Mouse (Mus musculus) forebrain, embryonic 16.5 days (tissue): Measurements from ENCODE around the gene Rps21. TPM values are rescaled to one million over a fixed set of nuclear protein-coding genes. Genes with fewer than 3 reads are reported as not detected.

Experiments used
- ATAC-seq: fragments of 200-750 bp; cut with Nextera tagmentation; 2 replicates; pipeline ENCODE4 v1.8.0; 2017; ENCODE audit warnings: mild to moderate bottlenecking, moderate library complexity
- H3K27ac ChIP-seq: fragments of 300-500 bp; sonication (generic); 2 replicates; pipeline ENCODE4 v1.5.1; 2014; ENCODE audit warnings: low read length, control low read depth
- H3K27me3 ChIP-seq: fragments of 300-500 bp; sonication (generic); replicated peaks from 2 replicates; pipeline ENCODE4 v1.6.1; 2014; ENCODE audit warnings: low read length; ENCODE audit not compliant: control insufficient read depth, insufficient read depth
- H3K36me3 ChIP-seq: fragments of 300-500 bp; sonication (generic); 2 replicates; pipeline ENCODE4 v1.6.1; 2014; ENCODE audit not compliant: control insufficient read depth, insufficient read depth
- H3K4me1 ChIP-seq: fragments of 300-500 bp; sonication (generic); replicated peaks from 2 replicates; pipeline ENCODE4 v1.6.1; 2014; ENCODE audit warnings: low read length; ENCODE audit not compliant: control insufficient read depth, insufficient read depth
- H3K4me2 ChIP-seq: fragments of 300-500 bp; sonication (generic); 2 replicates; pipeline ENCODE4 v1.6.1; 2014; ENCODE audit warnings: mild to moderate bottlenecking, low read length, control low read depth
- H3K4me3 ChIP-seq: fragments of 300-500 bp; sonication (generic); replicated peaks from 2 replicates; pipeline ENCODE4 v1.5.1; 2014; ENCODE audit warnings: mild to moderate bottlenecking, low read length, control low read depth
- H3K9ac ChIP-seq: fragments of 300-500 bp; sonication (generic); replicated peaks from 2 replicates; pipeline ENCODE4 v1.6.1; 2014; ENCODE audit warnings: low read depth, low read length, control low read depth
- H3K9me3 ChIP-seq: fragments of 300-500 bp; sonication (generic); 2 replicates; pipeline ENCODE4 v1.6.1; 2016; ENCODE audit warnings: low read length; ENCODE audit not compliant: control insufficient read depth
- WGBS: fragments of 180-500 bp; shearing (Covaris S2); extraction: QIAGEN DNeasy Blood & Tissue Kit; methylation state at CpG from one replicate; pipeline ENCODE4 v1.1.7; 2014; 5-methylcytosine and 5-hydroxymethylcytosine counted together
- polyA plus RNA-seq: library from polyadenylated mRNA; unstranded; fragments of >200 nt; fragmentation: Nextera tagmentation; extraction: Ambion mirVana; gene quantifications from 2 replicates; pipeline ENCODE4 v1.2.1, GENCODE M21; 2015

Gene Rps21
- polyA plus RNA-seq, 1 experiment from 2014 or later: 305 TPM

DNA sequence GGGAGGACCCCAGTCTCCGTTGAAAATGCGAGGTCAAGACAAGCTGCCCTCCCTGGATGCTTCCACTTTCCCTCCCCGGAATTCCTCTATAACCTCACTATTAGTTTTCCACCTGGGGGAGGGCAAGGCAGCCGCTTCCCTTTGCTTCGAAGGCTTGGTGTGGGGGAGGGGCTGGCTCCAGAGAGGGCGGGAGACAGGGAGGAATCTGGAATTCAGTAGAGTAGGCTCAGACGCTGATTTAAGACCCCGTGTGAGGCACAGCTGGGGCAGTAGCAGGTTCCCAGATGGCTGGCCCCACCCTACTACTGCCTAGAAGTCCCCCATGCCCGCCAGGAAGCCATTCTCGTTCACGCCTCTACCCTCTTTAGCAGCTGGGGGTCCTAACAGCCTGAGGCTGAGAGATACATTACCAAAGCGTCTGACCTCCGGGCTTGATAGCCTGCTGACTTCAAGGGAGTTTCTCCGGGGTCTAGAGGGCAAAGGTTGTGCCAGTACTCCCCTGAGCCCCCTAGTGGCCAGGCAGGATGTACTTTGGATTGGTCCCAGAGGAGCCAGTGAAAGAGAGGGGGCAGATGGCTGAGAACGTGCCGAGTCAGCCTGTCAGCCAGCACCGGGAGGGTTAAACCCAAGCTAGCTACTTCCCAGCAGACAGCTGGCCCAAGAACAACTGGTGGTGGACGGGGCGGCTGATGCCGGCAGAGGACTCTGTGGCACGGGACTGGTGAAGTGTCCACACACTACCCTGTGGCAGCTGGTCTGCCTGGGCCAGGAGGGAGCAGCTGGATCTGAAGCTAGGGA, 29.7 kb upstream of the Rps21 start:
- 2% methylated on average over 21 of the region's 21 CpGs for WGBS
- H3K9me3 ChIP-seq: no peaks in the 10 kb centered on the region
- no peak overlapping the region for H3K27ac ChIP-seq
- H3K4me1 ChIP-seq: peaks cover 23% of the 10 kb centered on the region
- no peak overlapping the region for H3K4me3 ChIP-seq
- peak; percentile 50 for ATAC-seq
- no peak overlapping the region; the same call in 1 of the 2 replicates for H3K9ac ChIP-seq
- H3K36me3 ChIP-seq: no peaks in the 10 kb centered on the region
- peak overlapping the region; percentile 21 for H3K4me2 ChIP-seq
- H3K27me3 ChIP-seq: no peaks in the 10 kb centered on the region; the same call in none of the 2 replicates

DNA sequence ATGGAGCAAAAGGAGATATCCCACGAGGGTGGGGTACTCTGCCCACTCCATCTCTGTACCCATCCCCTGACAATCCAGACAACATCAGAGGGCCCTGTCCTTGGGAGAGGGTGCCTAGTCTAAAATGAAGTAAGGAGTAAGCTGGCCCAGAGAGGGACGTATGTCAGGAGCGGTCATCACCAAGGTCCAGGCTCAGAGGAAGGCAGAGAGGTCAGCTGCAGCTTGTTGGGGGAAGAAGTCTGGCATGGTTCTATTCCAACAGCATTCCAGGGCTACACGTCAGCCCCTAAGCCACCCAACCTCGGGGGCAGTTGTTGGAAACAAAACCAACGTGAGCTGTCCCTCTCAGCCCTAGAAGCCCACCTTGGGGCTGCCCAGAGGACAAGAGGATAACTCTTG, 29.1 kb upstream of the Rps21 start:
- no peak overlapping the region for H3K4me2 ChIP-seq
- no peak overlapping the region for H3K9ac ChIP-seq
- WGBS: 67% methylated on average over 6 of the region's 6 CpGs
- no peak overlapping the region for H3K4me3 ChIP-seq
- H3K4me1 ChIP-seq: peaks cover 23% of the 10 kb centered on the region
- H3K9me3 ChIP-seq: no peaks in the 10 kb centered on the region
- no peaks in the 10 kb centered on the region; the same call in none of the 2 replicates for H3K27me3 ChIP-seq
- no peaks in the 10 kb centered on the region for H3K36me3 ChIP-seq
- no peak for ATAC-seq
- no peak overlapping the region for H3K27ac ChIP-seq

DNA sequence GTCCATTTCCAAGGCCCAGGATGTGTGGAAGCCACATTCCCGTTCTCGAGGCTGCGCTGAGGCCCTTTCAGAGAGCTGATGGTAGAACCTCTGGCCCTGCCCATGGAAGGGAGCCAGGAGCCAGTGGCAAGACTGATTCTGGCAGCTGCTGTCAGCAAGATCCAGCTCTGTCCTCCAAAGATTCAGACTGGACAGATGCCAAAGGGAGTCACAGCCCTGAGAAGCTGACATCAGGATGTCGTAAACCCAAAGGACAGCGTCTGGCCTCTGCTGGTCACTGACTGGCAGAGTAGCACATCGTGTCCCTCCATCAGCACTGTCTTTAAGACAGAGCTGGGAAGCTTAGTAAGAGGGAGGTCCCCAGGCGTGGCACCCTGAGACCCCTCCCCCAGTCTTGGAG, 28.6 kb upstream of the Rps21 start:
- Histone ChIP-seq H3K27me3 (no peaks in the 10 kb centered on the region; the same call in none of the 2 replicates), H3K9me3 (no peaks in the 10 kb centered on the region), H3K4me3 (no peak overlapping the region), H3K36me3 (no peaks in the 10 kb centered on the region), H3K27ac (no peak overlapping the region), H3K4me1 (peaks cover 23% of the 10 kb centered on the region), H3K9ac (no peak overlapping the region), H3K4me2 (no peak overlapping the region)
- 66% methylated on average over 7 of the region's 7 CpGs for WGBS
- no peak for ATAC-seq

DNA sequence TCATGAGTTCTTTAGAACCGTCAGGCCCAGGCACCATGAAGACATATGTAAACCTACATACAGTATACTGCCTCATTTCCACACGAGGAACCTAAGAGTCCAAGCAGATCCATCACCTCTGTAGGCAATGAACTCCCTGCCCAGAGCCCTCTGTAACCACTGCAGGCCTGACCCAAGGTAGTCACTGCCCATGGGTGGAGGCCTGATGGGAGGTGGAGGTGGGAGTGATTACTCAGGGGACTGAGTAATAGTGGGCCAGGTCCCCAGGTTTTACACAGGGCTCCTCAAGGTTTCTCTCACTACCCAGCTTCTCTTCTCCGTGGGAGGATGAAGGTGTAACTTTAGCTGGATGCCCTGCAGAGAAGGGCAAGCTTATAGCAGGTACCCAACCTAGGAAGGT, 28.0 kb upstream of the Rps21 start:
- Histone ChIP-seq H3K4me3 (no peak overlapping the region), H3K4me2 (no peak overlapping the region), H3K9me3 (no peaks in the 10 kb centered on the region), H3K27me3 (no peaks in the 10 kb centered on the region; the same call in none of the 2 replicates), H3K9ac (no peak overlapping the region), H3K36me3 (no peaks in the 10 kb centered on the region), H3K27ac (no peak overlapping the region), H3K4me1 (peaks cover 23% of the 10 kb centered on the region)
- 79% methylated on average over 3 of the region's 3 CpGs for WGBS
- no peak for ATAC-seq

GRCm38 (mm10) chr2:180230482-180230881, 26.7 kb upstream of the Rps21 start:
- peaks cover 16% of the 10 kb centered on the region for H3K4me1 ChIP-seq
- no peak for ATAC-seq
- H3K27me3 ChIP-seq: no peaks in the 10 kb centered on the region; the same call in 1 of the 2 replicates
- no peak overlapping the region for H3K4me2 ChIP-seq
- 50% methylated on average over 4 of the region's 4 CpGs for WGBS
- no peak overlapping the region for H3K9ac ChIP-seq
- H3K4me3 ChIP-seq: no peak overlapping the region
- no peaks in the 10 kb centered on the region for H3K9me3 ChIP-seq
- no peak overlapping the region for H3K27ac ChIP-seq
- H3K36me3 ChIP-seq: no peaks in the 10 kb centered on the region

- Histone ChIP-seq H3K36me3 (no peaks in the 10 kb centered on the region), H3K4me1 (no peaks in the 10 kb centered on the region; the same call in 1 of the 2 replicates), H3K4me2 (no peak overlapping the region), H3K27ac (no peak overlapping the region), H3K27me3 (no peaks in the 10 kb centered on the region), H3K9ac (no peak overlapping the region), H3K9me3 (no peaks in the 10 kb centered on the region), H3K4me3 (no peak overlapping the region)
- WGBS: 91% methylated on average over 7 of the region's 7 CpGs
- ATAC-seq: no peak
Measured at GRCm38 (mm10) chr2:180233101-180233904, 23.9 kb upstream of the Rps21 start.

DNA sequence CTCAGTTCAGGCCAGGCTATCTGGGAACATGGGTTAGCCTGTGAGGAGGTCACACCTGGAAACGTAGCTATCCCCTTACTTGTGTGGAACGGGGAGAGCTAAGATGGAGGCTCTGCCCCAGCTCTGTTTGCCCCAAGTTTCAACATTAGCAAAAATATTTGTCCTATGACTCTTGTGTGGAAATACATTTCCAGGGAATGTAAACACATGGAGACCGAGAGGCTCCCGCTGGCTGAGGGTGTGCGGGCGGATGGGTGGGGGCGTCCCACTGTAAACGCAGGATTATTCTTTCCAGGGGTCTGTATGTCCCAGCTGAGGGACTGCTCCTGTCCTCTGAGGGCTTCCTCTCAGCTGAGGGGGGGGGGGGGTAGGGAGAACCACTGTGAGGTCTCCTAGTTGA, 22.8 kb upstream of the Rps21 start:
- Histone ChIP-seq H3K36me3 (no peaks in the 10 kb centered on the region), H3K4me1 (no peaks in the 10 kb centered on the region), H3K9me3 (no peaks in the 10 kb centered on the region), H3K9ac (no peak overlapping the region), H3K4me3 (no peak overlapping the region), H3K27me3 (no peaks in the 10 kb centered on the region), H3K27ac (no peak overlapping the region), H3K4me2 (no peak overlapping the region)
- 93% methylated on average over 8 of the region's 8 CpGs for WGBS
- no peak for ATAC-seq

GRCm38 (mm10) chr2:180234980-180235379, 22.2 kb upstream of the Rps21 start:
- Histone ChIP-seq H3K4me3 (no peak overlapping the region), H3K4me1 (no peaks in the 10 kb centered on the region), H3K36me3 (no peaks in the 10 kb centered on the region), H3K9me3 (no peaks in the 10 kb centered on the region), H3K27ac (no peak overlapping the region), H3K4me2 (no peak overlapping the region), H3K27me3 (no peaks in the 10 kb centered on the region), H3K9ac (no peak overlapping the region)
- 52% methylated on average over 6 of the region's 6 CpGs for WGBS
- no peak for ATAC-seq

DNA sequence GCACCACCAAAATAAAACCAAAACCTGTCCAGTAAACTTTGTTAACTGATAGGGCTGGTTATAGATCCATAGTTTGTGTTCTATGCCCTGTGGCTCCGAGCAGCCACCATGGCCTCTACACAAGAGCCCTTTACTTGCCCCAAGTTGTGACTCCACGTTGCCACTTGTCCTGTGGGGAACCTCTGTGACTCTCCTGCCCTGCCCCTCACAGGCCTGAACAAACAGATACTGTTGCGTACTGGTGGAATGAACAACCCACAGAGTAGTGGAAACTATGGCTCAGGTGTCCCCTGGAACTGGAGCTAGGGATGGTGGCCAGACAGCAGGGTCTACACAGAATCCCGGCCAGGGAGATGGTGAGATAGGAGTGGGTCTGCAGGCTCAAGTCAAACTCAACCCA, 21.4 kb upstream of the Rps21 start:
- no peak overlapping the region for H3K27ac ChIP-seq
- ATAC-seq: no peak
- 96% methylated on average over 4 of the region's 4 CpGs for WGBS

More for the DNA sequence above, 21.4 kb upstream of the Rps21 start:
- H3K4me2 ChIP-seq: no peak overlapping the region
- H3K9ac ChIP-seq: no peak overlapping the region
- H3K4me1 ChIP-seq: no peaks in the 10 kb centered on the region
- H3K9me3 ChIP-seq: no peaks in the 10 kb centered on the region
- no peaks in the 10 kb centered on the region for H3K27me3 ChIP-seq
- H3K36me3 ChIP-seq: no peaks in the 10 kb centered on the region
- H3K4me3 ChIP-seq: no peak overlapping the region
